Mouse (Mus musculus) neural tube, embryonic 14.5 days (tissue): ENCODE results near the gene Defb41. TPM values are rescaled to one million over a fixed set of nuclear protein-coding genes. Genes with fewer than 3 reads are reported as not detected.

Experiments
- ATAC-seq: fragments of 200-750 bp; cut with Nextera tagmentation; 2 replicates; pipeline ENCODE4 v1.8.0; 2017; ENCODE audit warnings: low read depth, mild to moderate bottlenecking, moderate TSS enrichment, moderate library complexity
- H3K27ac ChIP-seq: fragments of 300-500 bp; sonication (generic); 2 replicates; pipeline ENCODE4 v1.5.1; 2014; ENCODE audit warnings: low read depth, mild to moderate bottlenecking, control low read depth, low read length, moderate library complexity, mixed read lengths
- H3K27me3 ChIP-seq: fragments of 300-500 bp; sonication (generic); 2 replicates; pipeline ENCODE4 v1.6.1; 2014; ENCODE audit warnings: low read length; ENCODE audit not compliant: control insufficient read depth, insufficient read depth
- H3K36me3 ChIP-seq: fragments of 300-500 bp; sonication (generic); 2 replicates; pipeline ENCODE4 v1.6.1; 2014; ENCODE audit warnings: low read length, mixed read lengths; ENCODE audit not compliant: control insufficient read depth, insufficient read depth
- H3K4me1 ChIP-seq: fragments of 300-500 bp; sonication (generic); 2 replicates; pipeline ENCODE4 v1.6.1; 2014; ENCODE audit warnings: low read length; ENCODE audit not compliant: control insufficient read depth, insufficient read depth
- H3K4me2 ChIP-seq: fragments of 300-500 bp; sonication (generic); 2 replicates; pipeline ENCODE4 v1.6.1; 2014; ENCODE audit warnings: mild to moderate bottlenecking, low read depth, low read length, control low read depth
- H3K4me3 ChIP-seq: fragments of 300-500 bp; sonication (generic); 2 replicates; pipeline ENCODE4 v1.5.1; 2014; ENCODE audit warnings: low read depth, low read length, control low read depth, mixed read lengths
- H3K9ac ChIP-seq: fragments of 300-500 bp; sonication (generic); replicated peaks from 2 replicates; pipeline ENCODE4 v1.6.1; 2014; ENCODE audit warnings: low read depth, mild to moderate bottlenecking, control low read depth, low read length, mixed read lengths
- H3K9me3 ChIP-seq: fragments of 300-500 bp; sonication (generic); 2 replicates; pipeline ENCODE4 v1.6.1; 2016; ENCODE audit warnings: low read length; ENCODE audit not compliant: control insufficient read depth
- WGBS: fragments of 180-500 bp; shearing (Covaris S2); extraction: QIAGEN DNeasy Blood & Tissue Kit; methylation state at CpG from one replicate; pipeline ENCODE4 v1.1.7; 2014; 5-methylcytosine and 5-hydroxymethylcytosine counted together
- polyA plus RNA-seq: library from polyadenylated mRNA; unstranded; fragments of >200 nt; fragmentation: Nextera tagmentation; extraction: Ambion mirVana; gene quantifications from 2 replicates; pipeline ENCODE4 v1.2.1, GENCODE M21; 2014

Gene Defb41
- polyA plus RNA-seq, 1 experiment from 2014 or later, result not detected

GRCm38 (mm10) chr1:18237343-18237742, 27.6 kb downstream of the Defb41 start, which contains the start of gene Defb18:
Defb18 (minus strand) TSS chr1:18237443.
- H3K4me1 ChIP-seq, result no peaks in the 10 kb centered on the region
- H3K9ac ChIP-seq, result no peak within 1 kb of the TSS
- 85% methylated on average over 1 of the region's 1 CpGs for WGBS
- H3K27me3 ChIP-seq, result no peaks in the 10 kb centered on the region
- ATAC-seq, result no peak
- no peaks in the 10 kb centered on the region for H3K9me3 ChIP-seq
- H3K27ac ChIP-seq, result no peak within 1 kb of the TSS
- H3K36me3 ChIP-seq, result no peaks in the 10 kb centered on the region
- no peak within 1 kb of the TSS for H3K4me2 ChIP-seq
- no peak within 1 kb of the TSS for H3K4me3 ChIP-seq

- WGBS, result 9% methylated on average over 3 of the region's 3 CpGs
- Histone ChIP-seq H3K27ac (no peak overlapping the region), H3K27me3 (no peaks in the 10 kb centered on the region)
Observed at GRCm38 (mm10) chr1:18223385-18223945, 41.5 kb downstream of the Defb41 start.

More at GRCm38 (mm10) chr1:18223385-18223945, 41.5 kb downstream of the Defb41 start:
- no peak overlapping the region for H3K4me2 ChIP-seq
- no peak overlapping the region for H3K9ac ChIP-seq
- no peaks in the 10 kb centered on the region for H3K4me1 ChIP-seq
- ATAC-seq, result no peak
- no peaks in the 10 kb centered on the region for H3K9me3 ChIP-seq
- H3K36me3 ChIP-seq, result no peaks in the 10 kb centered on the region
- H3K4me3 ChIP-seq, result no peak overlapping the region

Other genes with a start within 250 kb of the Defb41 start
- gene Crisp4, start 119.2 kb downstream of the Defb41 start, polyA plus RNA-seq, result not detected in 2 replicates
- not detected in 2 replicates for gene Defb18, start 27.7 kb downstream of the Defb41 start, polyA plus RNA-seq